Mouse (Mus musculus) colon, adult 2 months (tissue): ENCODE measurements around the gene Lrrc71. TPM values are rescaled to one million over a fixed set of nuclear protein-coding genes. Genes with fewer than 3 reads are reported as not detected.

Source experiments
- polyA plus RNA-seq: library from polyadenylated mRNA; depleted of rRNA; stranded (reverse); fragments of >200 nt; gene quantifications from 2 replicates; pipeline ENCODE4 v1.2.3, GENCODE M21; 2012; rRNA removed

Gene Lrrc71
- 0.19 TPM in 1 of 2 replicates, not detected in the other for polyA plus RNA-seq

GRCm38 (mm10) chr3:87748431-87748830, at the start of gene Lrrc71:
Gene Lrrc71, minus strand, starts transcription at chr3:87748625.

DNA sequence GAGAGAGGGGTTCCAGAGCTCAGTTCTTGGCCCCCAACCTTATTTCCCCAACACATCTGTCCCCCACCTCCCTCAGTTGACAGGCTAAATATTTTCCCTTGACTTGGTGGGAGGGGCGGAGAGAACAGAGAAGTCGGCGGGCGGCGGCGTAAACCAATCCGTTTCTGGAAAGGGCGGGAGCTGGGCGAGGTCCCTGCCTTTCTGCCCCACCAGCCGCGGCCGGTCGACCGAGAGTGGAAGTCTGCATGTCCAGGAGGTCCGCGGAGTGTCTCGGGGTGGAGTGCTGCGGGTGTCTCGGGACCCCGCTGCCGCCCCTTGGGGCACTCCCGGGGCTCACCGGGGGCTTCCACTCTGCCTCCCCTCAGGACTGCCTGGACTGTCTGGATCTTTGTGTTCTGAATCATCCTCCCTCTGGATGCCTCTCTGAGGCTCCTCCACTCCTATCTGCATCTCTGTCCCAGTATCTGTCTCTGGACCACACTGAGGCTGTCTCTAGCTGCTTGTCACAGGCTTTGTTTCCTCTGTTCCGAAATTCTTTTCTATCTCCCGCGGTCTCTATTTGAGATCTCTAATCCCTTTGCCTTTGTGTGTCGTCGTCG, 48.4 kb upstream of the Lrrc71 start, which contains the start of gene Insrr:
TSS of gene Insrr (plus strand) at position 216 of the 599 bp plus-strand sequence.

DNA sequence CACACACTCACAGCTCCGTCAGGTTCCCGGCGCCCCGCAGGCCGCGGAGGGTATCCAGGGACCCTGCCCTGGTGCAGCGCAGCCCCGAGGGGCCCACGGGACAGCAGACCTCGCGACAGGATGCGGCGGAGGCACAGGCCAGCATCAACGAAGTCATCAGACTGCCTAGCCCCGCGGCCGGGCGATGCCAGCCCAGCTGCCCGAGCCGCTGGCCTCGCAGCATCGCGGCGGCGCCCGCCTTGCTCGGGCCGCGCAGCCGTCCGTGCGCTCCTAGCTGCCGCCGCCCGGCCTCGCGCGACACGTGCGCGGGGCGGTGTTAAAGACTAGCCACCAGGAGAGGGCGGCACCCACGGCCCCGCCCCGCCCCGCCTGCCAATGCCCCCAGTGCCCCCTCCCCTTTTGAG, 46.5 kb upstream of the Lrrc71 start, which contains the start of gene Ntrk1:
TSS of gene Ntrk1 (minus strand) at position 241 of the 404 bp plus-strand sequence.

Other genes starting within 250 kb of the Lrrc71 start
- 18.5 and 21.3 TPM in 2 replicates for gene Etv3, start 223.2 kb downstream of the Lrrc71 start, polyA plus RNA-seq
- 33.8 and 38.8 TPM in 2 replicates for gene Arhgef11, start 131.1 kb downstream of the Lrrc71 start, polyA plus RNA-seq
- gene Ntrk1, start 46.5 kb upstream of the Lrrc71 start, polyA plus RNA-seq = 0.10 and 0.25 TPM in 2 replicates
- gene Insrr, start 48.3 kb upstream of the Lrrc71 start, polyA plus RNA-seq = 5.6 and 11.1 TPM in 2 replicates
- 33.1 and 38.2 TPM in 2 replicates for gene Pear1, start 75.7 kb upstream of the Lrrc71 start, polyA plus RNA-seq
- gene Sh2d2a, start 98.1 kb upstream of the Lrrc71 start, polyA plus RNA-seq = 0.86 TPM in 2 replicates
- gene Prcc, start 137.0 kb upstream of the Lrrc71 start, polyA plus RNA-seq = 28.8 and 34.8 TPM in 2 replicates
- gene Hdgf, start 157.7 kb upstream of the Lrrc71 start, polyA plus RNA-seq = 71.1 and 78.8 TPM in 2 replicates
- gene Mrpl24, start 170.9 kb upstream of the Lrrc71 start, polyA plus RNA-seq = 30.3 and 34.7 TPM in 2 replicates
- 8.5 and 10.1 TPM in 2 replicates for gene Isg20l2, start 181.7 kb upstream of the Lrrc71 start, polyA plus RNA-seq
- 28.7 and 33.5 TPM in 2 replicates for gene Rrnad1, start 182.1 kb upstream of the Lrrc71 start, polyA plus RNA-seq
- not detected in 2 replicates for gene Crabp2, start 200.0 kb upstream of the Lrrc71 start, polyA plus RNA-seq
- gene Nes, start 222.5 kb upstream of the Lrrc71 start, polyA plus RNA-seq = 1.5 and 1.6 TPM in 2 replicates